Mouse (Mus musculus) heart, adult 2 months (tissue): ENCODE results near the gene Lrrc8c.
A peak's percentile ranks its signal among the peaks of the same experiment; 100 is the strongest.

Experiments
- CTCF ChIP-seq: fragments of 200-600 bp; IDR thresholded peaks from 2 replicates; pipeline ENCODE4 v1.8.1; 2022; ENCODE audit warnings: antibody characterized with exemption, mild to moderate bottlenecking, moderate library complexity
- POLR2A ChIP-seq: fragments of 200-500 bp; IDR thresholded peaks from 2 replicates; pipeline ENCODE4 v1.6.1; 2011; ENCODE audit warnings: mild to moderate bottlenecking, low read depth, low read length, control low read depth; ENCODE audit not compliant: insufficient read depth

DNA sequence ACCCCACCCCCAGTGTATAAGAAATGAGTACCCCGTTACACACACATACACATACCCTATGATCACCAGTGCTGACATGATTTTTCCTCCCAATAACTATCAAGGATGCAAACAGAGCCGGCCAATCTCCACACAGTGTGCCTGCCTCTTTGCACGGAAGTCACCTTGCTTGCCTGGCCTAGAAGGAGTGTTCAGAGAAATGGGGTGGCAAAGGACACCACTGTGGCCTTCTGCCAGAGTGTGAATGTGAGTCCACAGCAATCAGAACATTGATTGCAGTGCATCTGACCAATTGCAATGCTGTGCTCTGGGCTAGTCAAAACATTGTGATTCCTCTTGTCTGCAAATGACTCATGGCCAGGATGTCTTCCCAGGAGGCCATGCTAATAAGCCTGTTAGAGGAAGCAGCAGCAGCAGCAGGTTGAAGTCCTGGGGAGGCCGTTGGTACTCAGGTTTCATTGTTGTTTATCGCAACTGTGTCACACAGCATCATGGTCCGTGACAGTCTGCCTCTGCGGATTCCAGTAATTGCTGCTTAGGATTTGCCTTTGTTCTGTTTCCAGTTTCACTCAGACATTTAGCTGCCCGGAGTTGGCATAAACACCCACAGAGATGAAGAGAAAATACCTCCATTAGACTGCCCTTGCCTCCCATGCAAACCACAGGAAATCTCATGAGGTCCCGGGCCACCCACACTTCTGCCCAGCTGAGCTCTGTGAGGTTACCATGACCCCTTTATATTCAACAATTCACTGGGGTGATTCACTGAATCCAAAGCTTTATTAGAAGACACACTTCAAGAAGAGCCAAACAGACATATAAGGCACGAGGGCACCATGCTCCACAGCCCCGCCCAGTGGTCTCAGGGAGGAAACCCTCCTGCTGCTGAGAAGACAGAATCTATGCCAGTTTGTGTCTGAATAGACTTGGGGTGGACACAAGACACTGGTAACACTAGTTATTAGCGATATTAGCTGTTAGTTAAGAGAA lies 18.8 kb upstream of the Lrrc8c start:
- TF ChIP-seq CTCF (peak; percentile 20; the same call in 1 of the 2 replicates), POLR2A (no peak)
